Mouse (Mus musculus) neutrophil, adult 59 days (primary cell): ENCODE measurements around the gene Tph1. TPM values are rescaled to one million over a fixed set of nuclear protein-coding genes. Genes with fewer than 3 reads are reported as not detected.

Source experiments
- total RNA-seq, 2 experiments: library from RNA; stranded (reverse); gene quantifications; 1 replicate in 1 of 2; 2 replicates in 1 of 2; pipeline ENCODE4 v1.2.4; 2023

Gene Tph1
- not detected for total RNA-seq

DNA sequence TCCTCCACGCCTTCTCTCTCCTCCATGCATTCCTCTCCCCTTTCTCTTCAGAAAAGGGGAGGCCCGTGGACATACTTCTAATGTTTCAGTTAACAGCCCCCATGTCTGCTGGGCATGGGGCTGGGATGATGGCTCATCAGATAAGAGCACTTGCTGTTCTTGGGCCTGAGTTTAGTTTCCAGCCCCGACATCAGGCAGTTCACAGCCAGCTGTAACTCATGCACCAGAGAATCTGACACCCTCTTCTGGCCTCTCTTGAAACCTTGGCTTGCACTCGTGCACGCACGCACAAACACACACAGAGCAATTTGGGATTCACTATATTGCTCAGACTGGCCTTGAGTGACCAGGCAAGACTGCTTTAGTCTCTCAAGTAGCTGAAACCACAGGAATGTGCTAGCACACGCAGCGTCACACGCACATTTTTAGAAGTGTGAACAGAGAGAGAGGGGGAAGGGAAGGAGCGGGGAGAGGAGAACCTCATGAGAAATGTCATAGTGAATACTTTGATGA lies at the start of gene Tph1:
Gene Tph1, minus strand, starts transcription at position 378 of the 513 bp plus-strand sequence.

DNA sequence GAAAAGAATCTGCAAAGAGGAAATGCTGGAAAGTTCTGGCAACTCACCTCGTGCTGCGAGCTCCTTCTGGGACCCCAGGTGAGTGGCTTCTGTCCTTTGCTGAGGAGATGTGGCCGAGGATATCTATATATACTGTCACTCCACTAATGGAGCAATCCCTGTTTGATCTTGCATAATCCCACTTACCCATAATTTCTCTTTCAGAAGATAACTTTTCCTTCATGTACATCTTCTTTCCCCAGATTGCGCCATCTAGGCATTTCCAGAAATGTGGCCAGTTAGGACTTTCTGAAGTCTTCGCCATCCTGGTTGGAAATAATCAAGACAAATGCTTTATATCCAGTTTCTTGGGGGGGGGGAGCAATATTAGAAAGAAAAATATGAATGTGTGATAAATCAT lies 43.3 kb upstream of the Tph1 start, which contains the start of gene Saa3:
Gene Saa3, minus strand, starts transcription at position 101 of the 400 bp plus-strand sequence.

DNA sequence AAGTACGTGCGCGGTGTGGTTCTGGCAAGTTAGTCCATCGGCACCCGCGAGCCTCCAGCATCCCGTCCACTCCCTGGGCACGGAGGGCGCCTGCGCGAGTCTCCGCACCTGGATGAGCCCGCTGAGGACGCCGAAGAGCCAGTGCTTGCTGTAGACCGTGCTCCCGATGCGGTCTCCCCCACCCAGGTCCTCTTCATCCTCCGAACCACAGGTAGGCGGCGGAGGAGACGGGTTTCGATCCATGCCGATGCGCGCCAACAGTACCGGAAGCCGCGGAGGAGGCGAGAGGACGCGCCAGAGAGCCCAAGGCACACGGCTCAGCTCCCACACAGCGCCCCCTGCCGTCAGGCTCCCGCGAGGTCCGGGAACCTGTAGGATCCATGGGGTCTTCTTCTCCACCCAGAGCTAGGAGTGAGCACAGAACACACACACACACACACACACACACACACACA lies 38.1 kb upstream of the Tph1 start, which contains the start of gene Saal1:
Gene Saal1, minus strand, starts transcription at position 291 of the 455 bp plus-strand sequence.

DNA sequence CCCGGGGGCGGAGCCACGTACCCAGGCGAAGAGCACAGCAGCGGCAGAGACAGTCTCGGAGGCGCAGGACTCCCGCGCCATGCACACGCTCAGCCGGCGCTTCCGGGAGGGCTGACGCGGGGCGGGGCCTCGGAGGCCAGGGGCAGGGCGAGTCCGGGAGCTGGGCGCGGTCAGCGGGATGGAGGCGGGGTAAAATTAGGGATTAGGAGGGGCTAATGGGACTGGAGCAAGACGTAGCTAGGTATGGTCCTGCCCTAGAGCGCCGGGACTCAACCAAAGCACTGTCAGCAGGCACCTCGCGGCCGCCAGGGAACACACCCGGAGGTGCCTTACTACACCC lies 32.7 kb downstream of the Tph1 start, which contains the start of gene Sergef:
Gene Sergef, minus strand, starts transcription at position 116 of the 340 bp plus-strand sequence.

Other genes with a start within 250 kb of the Tph1 start
- gene Sergef, start 32.7 kb downstream of the Tph1 start, total RNA-seq = 1 to 10 TPM; 6.5 to 9.2 TPM
- 1 to 10 TPM; 6.3 to 8.9 TPM for gene Saal1, start 38.1 kb upstream of the Tph1 start, total RNA-seq
- under 1 TPM; 0.46 to 0.76 TPM for gene Saa3, start 43.2 kb upstream of the Tph1 start, total RNA-seq
- not detected for gene Saa4, start 60.1 kb upstream of the Tph1 start, total RNA-seq
- not detected for gene Saa1, start 70.4 kb upstream of the Tph1 start, total RNA-seq
- gene Saa2, start 79.3 kb upstream of the Tph1 start, total RNA-seq = not detected
- 10 to 100 TPM; 33.9 to 37.3 TPM for gene Hps5, start 123.5 kb upstream of the Tph1 start, total RNA-seq
- gene Gtf2h1, start 123.6 kb upstream of the Tph1 start, total RNA-seq = 10 to 100 TPM; 29.5 to 37.0 TPM
- gene Ldha, start 168.9 kb upstream of the Tph1 start, total RNA-seq = 100 to 1,000 TPM; 360 to 389 TPM
- 1 to 10 TPM in 1 of 2 experiments, not detected in 1; 2.0 TPM for gene Ldhc, start 188.7 kb upstream of the Tph1 start, total RNA-seq
- 10 to 100 TPM; 49.7 to 52.7 TPM for gene Tsg101, start 247.4 kb upstream of the Tph1 start, total RNA-seq